In genomic region chr14:28057885-28058860, GRCm38 (mm10) we compare ENCODE assay signal across 10 mouse cellular contexts.
DNase-seq lines count a peak whose midpoint lies in the region; ATAC-seq lines count a peak whose summit lies in the region.
"Had no signal": no experiment of that assay in that cellular context is flagged by ENCODE, and none has a peak within 500 bp of the region (broad histone marks: within the 10 kb centered on the region; RNA-seq: fewer than 3 reads in every experiment).

No protein-coding gene starts in this region.

- WGBS in kidney, embryonic 14.5 days = 15% methylated on average over 18 of the region's 18 CpGs
- 24% methylated on average over 18 of the region's 18 CpGs for WGBS in heart, embryonic 10.5 days
- WGBS in limb, embryonic 11.5 days = 21% methylated on average over 18 of the region's 18 CpGs
- 5% methylated on average over 18 of the region's 18 CpGs for WGBS in neural tube, embryonic 13.5 days

- 0 out of 2 replicates have a peak overlapping the region, but pooled peaks have one; percentile 18 for H3K9ac ChIP-seq in kidney, embryonic 14.5 days (ENCODE audit: low read depth, low read length)
- no peak overlapping the region for H3K9ac ChIP-seq in limb, embryonic 11.5 days (ENCODE audit: low read length)
- H3K9ac ChIP-seq in neural tube, embryonic 13.5 days = no peak overlapping the region
- H3K9ac ChIP-seq: liver, embryonic 14.5 days had no signal

- H3K4me3 ChIP-seq in kidney, embryonic 14.5 days (ENCODE audit: low read length) = no peak overlapping the region
- no peak overlapping the region for H3K4me3 ChIP-seq in heart, embryonic 10.5 days
- H3K4me3 ChIP-seq in limb, embryonic 11.5 days (ENCODE audit: low read depth, low read length) = no peak overlapping the region
- H3K4me3 ChIP-seq in neural tube, embryonic 13.5 days = no peak overlapping the region

- peak; percentile 95 for ATAC-seq in kidney, embryonic 14.5 days (ENCODE audit: low FRiP score, low TSS enrichment)
- ATAC-seq in limb, embryonic 11.5 days (ENCODE audit: insufficient number of reproducible peaks, low FRiP score, low TSS enrichment, low read depth) = no peak
- peak; percentile 81 for ATAC-seq in neural tube, embryonic 13.5 days (ENCODE audit: low read depth)

- no peaks in the 10 kb centered on the region for H3K27me3 ChIP-seq in kidney, embryonic 14.5 days (ENCODE audit: control insufficient read depth, insufficient read depth, low read length)
- no peaks in the 10 kb centered on the region for H3K27me3 ChIP-seq in heart, embryonic 10.5 days (ENCODE audit: insufficient read depth, poor library complexity, severe bottlenecking)
- 0 out of 2 replicates have a peak, but pooled peaks cover 2% of the 10 kb centered on the region for H3K27me3 ChIP-seq in limb, embryonic 11.5 days (ENCODE audit: control insufficient read depth, insufficient read depth, low read length)
- 0 out of 2 replicates have a peak, but pooled peaks cover 5% of the 10 kb centered on the region for H3K27me3 ChIP-seq in neural tube, embryonic 13.5 days
- H3K27me3 ChIP-seq: CH12.LX had no signal

- no peaks in the 10 kb centered on the region for H3K9me3 ChIP-seq in kidney, embryonic 14.5 days (ENCODE audit: control insufficient read depth, low read length)
- no peaks in the 10 kb centered on the region for H3K9me3 ChIP-seq in heart, embryonic 10.5 days
- no peaks in the 10 kb centered on the region for H3K9me3 ChIP-seq in limb, embryonic 11.5 days (ENCODE audit: control insufficient read depth, low read length)
- no peaks in the 10 kb centered on the region for H3K9me3 ChIP-seq in neural tube, embryonic 13.5 days

- H3K4me2 ChIP-seq in kidney, embryonic 14.5 days (replicated peaks; ENCODE audit: low read depth, low read length) = 0 out of 2 replicates have a peak overlapping the region, but pooled peaks have one; percentile 2
- no peak overlapping the region for H3K4me2 ChIP-seq in limb, embryonic 11.5 days (ENCODE audit: low read depth, severe bottlenecking)
- H3K4me2 ChIP-seq in neural tube, embryonic 13.5 days = peak overlapping the region; percentile 13; the same call in 1 of the 2 replicates

- no peaks in the 10 kb centered on the region for H3K4me1 ChIP-seq in kidney, embryonic 14.5 days (ENCODE audit: control insufficient read depth, insufficient read depth, low read length)
- H3K4me1 ChIP-seq in heart, embryonic 10.5 days = peaks cover 32% of the 10 kb centered on the region
- no peaks in the 10 kb centered on the region; the same call in 1 of the 2 replicates for H3K4me1 ChIP-seq in limb, embryonic 11.5 days (ENCODE audit: control insufficient read depth, insufficient read depth, low read length)
- H3K4me1 ChIP-seq in neural tube, embryonic 13.5 days (replicated peaks) = peaks cover 30% of the 10 kb centered on the region

- peak overlapping the region; percentile 81 for H3K27ac ChIP-seq in kidney, embryonic 14.5 days (ENCODE audit: low read depth, low read length)
- peak overlapping the region; percentile 63; the same call in 1 of the 2 replicates for H3K27ac ChIP-seq in heart, embryonic 10.5 days
- no peak overlapping the region for H3K27ac ChIP-seq in limb, embryonic 11.5 days (replicated peaks; ENCODE audit: low read depth, low read length)
- peak overlapping the region; percentile 34; the same call in 1 of the 2 replicates for H3K27ac ChIP-seq in neural tube, embryonic 13.5 days (replicated peaks)
- H3K27ac ChIP-seq: liver, embryonic 14.5 days had no signal

- no peaks in the 10 kb centered on the region for H3K36me3 ChIP-seq in kidney, embryonic 14.5 days (ENCODE audit: control insufficient read depth, insufficient read depth, low read length)
- H3K36me3 ChIP-seq in heart, embryonic 10.5 days = no peaks in the 10 kb centered on the region
- H3K36me3 ChIP-seq in limb, embryonic 11.5 days (ENCODE audit: control insufficient read depth, insufficient read depth, low read length) = no peaks in the 10 kb centered on the region
- no peaks in the 10 kb centered on the region for H3K36me3 ChIP-seq in neural tube, embryonic 13.5 days

- no peak for DNase-seq in kidney, postnatal 36 days
- peak; percentile 57 for DNase-seq in embryo, embryonic 9.5 days (ENCODE audit: extremely low spot score)
- no peak for DNase-seq in heart, embryonic 10.5 days (ENCODE audit: low spot score)
- peak; percentile 38 for DNase-seq in limb, embryonic 11.5 days (ENCODE audit: low spot score)
- no peak for DNase-seq in thymus, postnatal 4 days
- DNase-seq in thymus, postnatal 10 days (ENCODE audit: low spot score in 2 of 2) = no peak

Comparison
In these comparisons a context has a peak if more than half of its experiments do, and no peak if none do; other contexts are left out.
1. DNase-seq: peak in embryo, embryonic 9.5 days (single experiment) and limb, embryonic 11.5 days (single experiment); none in kidney, postnatal 36 days (0 of 2), heart, embryonic 10.5 days (single experiment), thymus, postnatal 4 days (single experiment) and thymus, postnatal 10 days (0 of 2).